7 mouse cellular contexts compared by ENCODE assay signal in the genomic region with DNA sequence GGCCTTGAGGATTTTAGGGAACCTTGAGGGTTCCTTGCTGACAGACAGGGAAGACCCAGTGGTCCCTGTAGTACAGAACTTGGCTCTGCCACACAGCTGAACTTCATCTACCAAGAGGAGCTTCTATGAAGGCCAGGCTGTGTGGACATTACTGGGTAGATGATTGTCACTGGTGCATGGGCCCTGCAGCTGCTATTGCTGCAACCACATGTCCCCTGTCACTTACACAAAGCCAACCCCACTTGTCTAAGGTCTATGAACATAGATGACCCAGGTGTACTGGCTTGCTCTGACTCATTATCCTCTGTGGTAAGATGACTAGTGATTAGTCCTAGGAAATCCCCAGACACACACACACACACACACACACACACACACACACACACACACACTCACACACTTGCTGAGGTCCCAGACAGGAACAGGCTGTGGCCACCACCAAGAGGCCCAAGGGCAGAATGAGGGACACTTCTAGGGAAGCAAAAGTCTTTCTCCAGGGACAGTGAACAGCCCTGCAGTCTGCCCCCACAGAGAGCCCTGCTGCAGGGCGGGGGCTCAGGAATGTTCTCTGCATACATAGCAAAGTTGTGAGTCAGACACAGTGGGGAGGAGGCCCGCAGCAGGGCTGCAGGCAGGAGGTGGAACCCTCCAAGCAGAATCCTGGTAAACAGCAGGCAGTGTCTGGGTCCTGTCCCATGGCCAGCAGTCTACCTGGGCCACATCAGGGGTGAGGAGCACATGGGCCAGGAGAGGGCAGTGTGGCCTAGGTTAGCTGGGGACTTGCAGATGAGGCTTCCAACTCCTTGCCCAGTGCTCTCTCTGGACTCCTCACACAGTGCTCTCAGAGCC. TPM values are rescaled to one million over a fixed set of nuclear protein-coding genes. Genes with fewer than 3 reads are reported as not detected.
DNase-seq lines count a peak whose midpoint lies in the region; ATAC-seq and TF ChIP-seq lines count a peak whose summit lies in the region.

No protein-coding gene starts in this region.

- no peaks in the 10 kb centered on the region for H3K27me3 ChIP-seq in C2C12 (ENCODE audit: control insufficient read depth, insufficient read depth, insufficient read length)
- H3K27me3 ChIP-seq in heart, embryonic 11.5 days (ENCODE audit: control insufficient read depth, insufficient read depth, low read length) = no peaks in the 10 kb centered on the region

- no peak overlapping the region for H3K4me3 ChIP-seq in C2C12 (ENCODE audit: insufficient read depth, poor library complexity, severe bottlenecking)
- no peak overlapping the region for H3K4me3 ChIP-seq in heart, embryonic 11.5 days (ENCODE audit: low read depth, low read length)

- ATAC-seq in heart, embryonic 11.5 days (replicated peaks; ENCODE audit: insufficient number of reproducible peaks, low FRiP score, low TSS enrichment) = peak; percentile 77

- H3K79me3 ChIP-seq in C2C12 (ENCODE audit: low read depth) = no peaks in the 10 kb centered on the region

- WGBS in heart, embryonic 11.5 days (ENCODE audit: insufficient replicate concordance) = 7% methylated on average over 2 of the region's 2 CpGs

- peak overlapping the region; percentile 31; the same call in 1 of the 2 replicates for H3K4me2 ChIP-seq in heart, embryonic 11.5 days

- H3K79me2 ChIP-seq in C2C12 (ENCODE audit: control insufficient read depth, insufficient read depth) = no peaks in the 10 kb centered on the region

- no peaks in the 10 kb centered on the region for H3K9me3 ChIP-seq in heart, embryonic 11.5 days (replicated peaks; ENCODE audit: control insufficient read depth, low read length)

- peaks cover 18% of the 10 kb centered on the region for H3K4me1 ChIP-seq in heart, embryonic 11.5 days (ENCODE audit: control insufficient read depth, insufficient read depth, low read length)

- peak overlapping the region; percentile 79 for H3K27ac ChIP-seq in heart, embryonic 11.5 days (ENCODE audit: low read depth, low read length)

- peak overlapping the region; percentile 28; the same call in 1 of the 2 replicates for H3K9ac ChIP-seq in heart, embryonic 11.5 days (ENCODE audit: low read depth, low read length)

- TF ChIP-seq CTCF in C2C12 (IDR thresholded peaks at IDR 0.05; ENCODE audit: control insufficient read depth, insufficient read depth, insufficient read length) = no peak

- no peaks in the 10 kb centered on the region for H3K36me3 ChIP-seq in C2C12 (ENCODE audit: control insufficient read depth, insufficient read depth)
- no peaks in the 10 kb centered on the region for H3K36me3 ChIP-seq in heart, embryonic 11.5 days (ENCODE audit: control insufficient read depth, insufficient read depth, low read length)

- no peak overlapping the region for H3ac ChIP-seq in C2C12 (ENCODE audit: control insufficient read depth, insufficient read length, low read depth)

- peak; percentile 90 for DNase-seq in 3T3-L1 (ENCODE audit: low read depth, low spot score)
- DNase-seq in cerebellum, adult 9-11 months = peak; percentile 54
- DNase-seq in kidney, postnatal 14 days = peak; percentile 84
- DNase-seq in lung, postnatal 14 days = peak; percentile 63
- DNase-seq in urinary bladder, postnatal 4 days (ENCODE audit: low spot score in 2 of 2) = peak; percentile 70 to 79

TF ChIP-seq in C2C12, 6 proteins besides CTCF, POLR2A, EP300 and RAD21:
- TF ChIP-seq FOSL1 (IDR thresholded peaks at IDR 0.05; ENCODE audit: insufficient read depth, low read length, poor library complexity, severe bottlenecking) (peak; percentile 39), CEBPB (IDR thresholded peaks at IDR 0.05; ENCODE audit: low read depth) (no peak), USF1 (IDR thresholded peaks at IDR 0.05; ENCODE audit: low read depth) (no peak), MAX (IDR thresholded peaks at IDR 0.05) (peak; percentile 57), MYOD1 (IDR thresholded peaks at IDR 0.05; ENCODE audit: control insufficient read depth, insufficient read length, low read depth) (peak; percentile 95)

RNA-seq across cellular contexts. Expression of a gene that starts 14.1 kb away (rescaled TPM):
- polyA plus RNA-seq in C2C12 (2012; fragmentation: generic; extraction: Trizol) = not detected
- polyA plus RNA-seq in heart, embryonic 11.5 days (2014; fragmentation: Nextera tagmentation; extraction: Ambion mirVana) = not detected in 2 replicates
